Mouse (Mus musculus) lung, adult 18-20 months (tissue): ENCODE measurements around the gene Lrp4.

Source experiments
- DNase-seq, 2 experiments: peaks; one replicate each; pipeline ENCODE4 v3.0.0; 2022; ENCODE audit warnings: mixed read lengths in 2 of 2

The Lrp4 gene

GRCm38 (mm10) chr2:91485256-91485655, 27.9 kb downstream of the Lrp4 start:
- no peak for DNase-seq

- peak in 1 of 2 experiments; percentile 29 for DNase-seq
Observed at GRCm38 (mm10) chr2:91487295-91487694, 30.0 kb downstream of the Lrp4 start.

GRCm38 (mm10) chr2:91492071-91492635, 34.8 kb downstream of the Lrp4 start:
- no peak for DNase-seq

- no peak for DNase-seq
Observed at GRCm38 (mm10) chr2:91493981-91494380, 36.7 kb downstream of the Lrp4 start.

- DNase-seq, result no peak
Observed at GRCm38 (mm10) chr2:91498093-91498719, 40.9 kb downstream of the Lrp4 start.

- no peak for DNase-seq
Observed at GRCm38 (mm10) chr2:91508076-91508475, 50.8 kb downstream of the Lrp4 start.

GRCm38 (mm10) chr2:91517186-91517585, 59.9 kb downstream of the Lrp4 start:
- DNase-seq, result peak; percentile 45 to 53

GRCm38 (mm10) chr2:91526294-91527146, 69.2 kb downstream of the Lrp4 start, which contains the start of gene Ckap5:
Gene Ckap5 (plus strand): TSS chr2:91526762.
- peak; percentile 92 to 94 for DNase-seq

- peak in 1 of 2 experiments; percentile 10 for DNase-seq
Observed at GRCm38 (mm10) chr2:91527147-91527486, 69.8 kb downstream of the Lrp4 start.

- peak; percentile 93 to 94 for DNase-seq
Observed at GRCm38 (mm10) chr2:91537588-91538205, 80.4 kb downstream of the Lrp4 start.
